Mouse (Mus musculus) brain, embryonic 14.5 days (tissue): ENCODE measurements around the gene Pithd1.

Experiments
- CTCF ChIP-seq: fragments of 200-500 bp; IDR thresholded peaks from 2 replicates; pipeline ENCODE4 v1.5.1; 2012; ENCODE audit warnings: inconsistent platforms, mild to moderate bottlenecking, moderate library complexity, borderline replicate concordance; ENCODE audit not compliant: insufficient read depth, insufficient read length; ENCODE audit errors: extremely low read depth
- POLR2A ChIP-seq: fragments of 200-500 bp; IDR thresholded peaks from 2 replicates; pipeline ENCODE4 v1.6.1; 2012; ENCODE audit warnings: mild to moderate bottlenecking, inconsistent platforms, borderline replicate concordance; ENCODE audit not compliant: poor library complexity, insufficient read depth, insufficient read length, severe bottlenecking; ENCODE audit errors: extremely low read depth

DNA sequence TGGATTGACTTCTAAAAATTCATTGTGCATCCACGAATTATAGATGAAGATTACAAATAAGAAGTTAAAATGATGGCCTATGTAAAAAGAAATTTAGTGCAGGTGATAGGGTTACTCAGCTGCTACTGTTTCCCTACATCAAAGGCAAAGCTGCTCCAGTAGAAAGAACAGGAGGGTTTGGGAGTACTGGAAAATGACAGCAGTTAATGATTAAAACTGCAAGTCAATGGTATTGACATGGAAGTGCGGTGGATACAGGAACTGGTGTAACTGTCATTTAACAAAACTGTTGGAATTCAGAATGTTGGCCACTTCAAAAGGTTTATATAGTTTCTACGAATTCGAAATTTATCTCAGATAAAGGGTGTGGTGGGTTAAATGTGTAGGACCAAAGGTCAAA is 8.1 kb upstream of the Pithd1 start:
- no peak for TF ChIP-seq POLR2A
- TF ChIP-seq CTCF: no peak
